Mouse (Mus musculus): ENCODE data around the gene Kri1.
A peak's percentile ranks its signal among the peaks of the same experiment; 100 is the strongest.
"Not testable (repeated sequence)": the region's sequence is repeated elsewhere in the genome, so short reads cannot be mapped to it uniquely, and the experiment has no call there.

Gene Kri1

DNA sequence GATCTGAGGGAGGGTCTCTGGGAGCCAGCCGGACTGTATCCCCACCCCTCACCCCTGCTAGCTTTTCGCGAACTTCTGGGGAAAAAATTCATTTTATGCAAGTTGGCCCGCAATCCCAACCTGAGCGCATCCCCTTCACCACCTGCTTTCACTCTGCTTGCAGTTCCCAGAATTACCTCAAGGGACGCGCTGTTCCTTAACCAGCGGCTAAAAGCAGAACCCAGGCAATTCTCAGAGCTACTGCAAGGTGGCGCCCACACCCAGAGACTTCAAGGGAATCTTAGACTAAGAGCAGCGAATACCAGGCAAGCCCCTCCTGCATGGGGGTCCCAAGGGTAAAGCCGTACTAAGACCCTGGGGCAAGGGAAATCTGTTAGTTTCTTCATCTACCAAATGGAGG lies 46.4 kb downstream of the Kri1 start:
- DNase-seq = peak; percentile 82 to 86

GRCm38 (mm10) chr9:21239465-21239848 lies 48.3 kb downstream of the Kri1 start:
- no peak for DNase-seq

GRCm38 (mm10) chr9:21238733-21239464 lies 48.9 kb downstream of the Kri1 start, which contains the start of gene Keap1:
Gene Keap1, minus strand, starts transcription at chr9:21239361.
- peak; percentile 90 to 94 for DNase-seq

DNA sequence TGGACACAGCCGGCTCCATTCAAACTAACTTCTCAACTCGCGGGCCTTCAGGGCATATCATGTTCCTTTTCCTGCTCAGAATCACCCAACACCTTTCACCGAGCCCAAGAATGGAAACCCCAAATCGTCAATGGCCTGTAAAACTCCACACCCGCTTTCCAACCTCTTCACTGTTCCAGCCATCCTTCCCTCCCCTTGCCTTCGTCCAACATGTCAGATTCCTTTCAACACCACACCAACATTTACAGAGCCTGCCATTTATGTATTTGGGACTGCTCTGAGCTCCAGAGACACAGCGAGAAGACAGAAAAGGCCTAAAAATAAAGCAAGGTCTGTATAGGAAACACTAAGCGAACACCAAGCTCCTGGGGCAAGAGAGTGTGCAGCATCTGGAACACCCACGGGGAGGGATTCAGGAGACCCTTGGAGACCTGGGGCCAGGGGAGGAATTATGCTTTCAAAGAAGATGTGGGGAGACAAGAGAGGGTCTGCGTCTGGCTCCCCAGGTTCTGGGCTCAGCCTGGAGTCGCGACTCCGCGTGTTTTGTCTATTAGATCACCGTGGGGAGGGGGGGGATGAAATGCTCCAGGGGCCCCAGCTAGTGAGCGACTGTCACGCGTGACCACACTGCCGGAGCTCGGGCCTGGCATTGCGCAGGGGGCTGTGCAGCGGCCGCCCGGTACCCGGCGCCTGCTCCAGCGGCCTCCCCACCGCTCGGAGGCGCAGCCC lies 49.6 kb downstream of the Kri1 start:
- no peak for DNase-seq

GRCm38 (mm10) chr9:21237368-21238003 lies 50.3 kb downstream of the Kri1 start:
- peak; percentile 54 to 62 for DNase-seq

DNA sequence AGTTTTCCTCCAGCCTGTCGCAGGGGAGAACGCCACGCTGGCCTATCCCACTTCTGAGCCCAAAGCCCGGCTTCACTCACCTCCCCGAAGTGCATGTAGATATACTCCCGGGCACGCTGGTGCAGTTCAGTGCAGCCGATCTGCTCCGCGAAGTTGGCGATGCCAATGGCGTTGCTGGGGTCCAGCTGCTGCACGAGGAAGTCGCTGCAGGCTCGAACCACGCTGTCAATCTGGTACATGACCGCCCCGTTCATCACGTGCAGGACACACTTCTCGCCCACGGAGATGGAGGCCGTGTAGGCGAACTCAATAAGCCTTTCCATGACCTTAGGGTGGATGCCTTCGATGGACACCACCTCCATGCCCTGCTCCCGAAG lies 50.8 kb downstream of the Kri1 start:
- DNase-seq = no peak

- no peak for DNase-seq
Measured at GRCm38 (mm10) chr9:21235341-21235740, 52.4 kb downstream of the Kri1 start.

DNA sequence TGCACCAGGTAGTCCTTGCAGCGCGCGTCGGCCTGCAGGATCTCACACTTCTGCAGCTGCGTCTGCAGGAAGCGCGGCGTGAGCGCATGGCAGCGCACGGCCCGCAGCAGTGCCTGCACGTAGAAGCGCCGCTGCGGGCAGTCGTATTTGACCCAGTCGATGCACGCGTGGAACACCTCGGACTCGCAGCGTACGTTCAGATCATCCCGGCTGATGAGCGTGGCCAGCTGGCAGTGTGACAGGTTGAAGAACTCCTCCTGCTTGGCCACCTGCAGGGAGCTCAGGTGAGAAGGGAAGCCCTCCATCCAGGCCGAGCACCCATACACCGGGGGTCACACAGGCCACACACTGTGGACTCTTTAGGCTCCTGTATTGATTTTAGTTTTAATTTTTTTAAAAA lies 54.0 kb downstream of the Kri1 start:
- DNase-seq = no peak

GRCm38 (mm10) chr9:21233366-21233765 lies 54.4 kb downstream of the Kri1 start:
- DNase-seq = no peak

DNA sequence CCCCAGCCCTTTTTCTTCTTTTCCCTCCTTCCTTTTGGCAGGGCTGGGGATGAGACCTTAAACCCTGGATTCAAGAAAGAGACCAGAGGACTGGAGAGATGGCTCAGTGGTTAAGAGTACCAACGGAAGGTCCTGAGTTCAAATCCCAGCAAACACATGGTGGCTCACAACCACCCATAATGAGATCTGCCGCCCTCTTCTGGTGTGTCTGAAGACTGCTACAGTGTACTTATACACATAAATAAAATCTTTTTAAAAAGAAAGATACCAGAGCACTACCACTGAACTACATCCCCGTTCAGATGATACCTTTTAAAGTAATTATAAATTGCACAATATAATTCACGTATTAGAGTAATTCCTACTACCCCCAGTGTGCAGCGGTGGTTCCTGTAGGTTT lies 54.9 kb downstream of the Kri1 start:
- no peak for DNase-seq

DNA sequence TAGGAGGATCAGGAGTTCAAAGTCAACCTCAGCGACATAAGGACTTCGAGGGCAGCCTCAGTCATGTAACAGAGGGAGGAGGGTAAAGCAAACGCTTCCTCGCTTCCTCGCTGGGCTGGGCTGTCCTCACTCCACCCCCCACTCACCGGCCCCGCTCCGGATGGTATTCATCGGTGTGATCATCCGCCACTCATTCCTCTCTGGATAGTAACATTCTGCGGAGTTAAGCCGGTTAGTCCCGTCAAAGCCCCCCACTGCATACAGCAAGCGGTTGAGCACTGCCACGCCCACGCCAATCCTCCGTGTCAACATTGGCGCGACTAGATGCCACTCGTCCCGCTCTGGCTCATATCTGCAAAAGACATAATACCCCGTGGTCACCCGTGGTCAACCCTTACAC lies 56.2 kb downstream of the Kri1 start:
- DNase-seq = no peak

DNA sequence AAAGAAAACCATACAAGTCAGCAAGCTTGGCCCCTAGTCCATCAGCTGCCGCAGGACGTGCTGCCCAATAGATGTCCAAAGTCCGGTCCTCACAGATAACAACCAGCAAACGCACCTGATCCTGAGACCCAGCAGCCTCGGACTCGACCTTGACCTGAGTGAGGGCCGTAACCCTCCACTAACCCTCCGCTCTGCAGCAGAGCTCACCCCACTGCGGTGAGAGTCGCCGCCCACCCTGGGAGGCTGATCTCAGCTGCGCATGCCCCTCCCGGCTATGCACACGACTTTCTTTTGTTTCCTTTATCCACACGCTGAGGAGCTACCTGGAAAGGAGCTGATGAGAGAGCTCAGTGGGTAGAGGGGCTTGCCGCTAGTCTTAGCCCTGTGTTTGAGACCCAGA lies 60.4 kb downstream of the Kri1 start:
- peak; percentile 48 to 60 for DNase-seq

DNA sequence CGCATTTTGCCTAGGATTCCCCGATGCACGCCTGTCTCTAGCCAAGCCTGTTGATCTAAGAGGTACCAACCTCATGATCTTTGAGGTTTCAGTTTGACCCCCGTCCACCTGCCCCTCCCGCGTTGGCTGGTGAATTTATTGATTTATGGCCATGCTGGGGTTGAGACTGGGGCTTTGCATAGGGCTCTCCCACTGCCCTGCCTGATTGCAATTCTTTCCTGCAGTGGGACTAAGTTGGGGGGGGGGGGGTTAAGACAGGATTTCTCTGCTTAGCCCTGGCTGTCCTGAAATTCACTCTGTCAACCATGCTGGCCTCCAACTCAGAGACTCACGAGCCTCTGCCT lies 62.4 kb downstream of the Kri1 start:
- no peak for DNase-seq

DNA sequence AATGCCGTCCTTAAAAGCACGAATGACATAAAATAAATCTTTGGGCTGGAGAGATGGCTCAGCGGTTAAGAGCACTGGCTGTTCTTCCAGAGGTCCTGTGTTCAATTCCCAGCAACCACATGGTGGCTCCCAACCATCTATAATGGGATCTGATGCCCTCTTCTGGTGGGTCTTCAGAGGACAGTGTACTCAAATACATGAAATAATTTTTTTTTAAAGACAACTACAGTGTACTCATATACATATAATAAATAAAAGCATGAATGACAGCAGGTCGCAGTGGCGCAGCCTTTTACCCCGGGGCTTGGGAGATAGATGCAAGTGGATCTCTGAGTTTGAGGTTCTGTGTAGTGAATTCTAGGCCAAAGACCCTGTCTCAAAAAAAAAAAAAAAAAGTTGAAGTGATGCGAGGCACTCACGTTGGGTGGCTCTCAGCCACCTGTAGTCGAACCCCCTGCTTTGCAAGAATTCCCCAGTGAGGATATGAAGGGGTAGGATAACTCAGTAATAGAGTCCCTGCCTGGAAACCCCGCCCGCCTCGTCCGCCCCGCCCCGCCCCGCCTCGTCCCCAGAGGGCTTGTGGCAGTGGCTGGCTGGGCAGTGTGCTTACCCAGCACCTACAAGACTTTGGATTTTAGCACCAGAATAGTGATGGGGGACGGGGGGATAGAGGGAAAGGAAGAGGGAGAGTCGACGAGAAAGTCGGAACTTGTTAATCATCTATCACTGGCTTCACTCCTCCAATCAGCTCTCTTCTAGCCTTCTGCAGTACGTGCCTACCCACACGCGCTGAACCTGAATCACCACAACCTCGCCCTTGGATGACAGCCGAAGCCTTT lies 63.0 kb downstream of the Kri1 start:
- no peak for DNase-seq

- no peak for DNase-seq
Measured at GRCm38 (mm10) chr9:21223906-21224305, 63.9 kb downstream of the Kri1 start.

DNA sequence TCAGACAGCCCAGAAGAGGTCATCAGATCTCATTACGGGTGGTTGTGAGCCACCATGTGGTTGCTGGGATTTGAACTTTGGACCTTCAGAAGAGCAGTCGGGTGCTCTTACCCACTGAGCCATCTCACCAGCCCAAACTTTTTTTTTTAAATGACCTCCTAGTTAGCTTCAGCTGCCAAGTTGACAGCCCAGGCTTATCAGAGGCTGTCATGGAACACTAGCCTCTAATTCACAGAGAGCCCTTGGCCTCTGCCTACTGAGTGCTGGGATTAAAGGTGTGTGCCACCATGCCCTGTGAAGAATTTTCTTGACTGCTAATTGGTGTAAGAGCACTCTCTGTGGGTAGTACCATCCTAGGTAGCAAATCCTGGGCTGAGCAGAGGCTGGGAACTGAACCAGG lies 64.3 kb downstream of the Kri1 start:
- not testable (repeated sequence) for DNase-seq
